Mouse (Mus musculus): ENCODE results near the gene Retreg3. TPM values are rescaled to one million over a fixed set of nuclear protein-coding genes. Genes with fewer than 3 reads are reported as not detected.

Retreg3 gene
- polyA plus RNA-seq, 1 experiment from 2014 or later: 12.3 TPM

- 86% methylated on average over 1 of the region's 1 CpGs for WGBS
- TF ChIP-seq CTCF (IDR thresholded peaks at IDR 0.05; ENCODE audit: low read depth): no peak
- ATAC-seq: no peak
- no peaks in the 10 kb centered on the region for H3K27me3 ChIP-seq (replicated peaks; ENCODE audit: control insufficient read depth, insufficient read depth, low read length)
- no peak overlapping the region for H3K4me3 ChIP-seq (ENCODE audit: low read depth, low read length)
- peaks cover 57% of the 10 kb centered on the region for H3K36me3 ChIP-seq (ENCODE audit: control insufficient read depth, insufficient read depth)
- H3K4me2 ChIP-seq (replicated peaks; ENCODE audit: low read depth): no peak overlapping the region
- H3K27ac ChIP-seq (ENCODE audit: low read depth, low read length): no peak overlapping the region
- peaks cover 8% of the 10 kb centered on the region; the same call in 1 of the 2 replicates for H3K4me1 ChIP-seq (replicated peaks; ENCODE audit: control insufficient read depth, insufficient read depth, low read length)
- no peaks in the 10 kb centered on the region for H3K9me3 ChIP-seq (ENCODE audit: control insufficient read depth)
- H3K9ac ChIP-seq (ENCODE audit: low read depth, low read length): no peak overlapping the region
These were observed 29.8 kb downstream of the Retreg3 start for GRCm38 (mm10) chr11:101089931-101090330.

DNA sequence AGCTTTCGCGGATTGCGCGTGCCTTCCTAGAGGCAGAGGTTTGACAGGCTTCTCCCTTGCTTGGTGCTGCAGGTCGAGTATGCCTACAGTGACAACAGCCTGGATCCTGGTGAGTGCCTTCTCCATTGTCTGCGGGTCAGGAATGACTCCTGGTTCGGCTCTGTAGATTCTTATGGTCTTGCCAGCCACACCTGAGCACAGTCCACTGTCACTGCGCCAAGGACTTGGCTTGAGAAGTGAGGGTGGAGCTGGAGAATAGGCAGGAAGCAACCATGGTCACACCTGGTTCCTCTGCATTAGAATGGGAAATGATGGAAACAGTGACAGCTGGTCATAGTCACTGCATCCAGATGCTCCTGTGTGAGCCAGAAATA is 32.0 kb downstream of the Retreg3 start:
- H3K9ac ChIP-seq (ENCODE audit: low read depth, low read length): peak overlapping the region; percentile 81
- peak overlapping the region; percentile 90 for H3K27ac ChIP-seq (ENCODE audit: low read depth, low read length)
- H3K4me1 ChIP-seq (replicated peaks; ENCODE audit: control insufficient read depth, insufficient read depth, low read length): peaks cover 12% of the 10 kb centered on the region; the same call in 1 of the 2 replicates
- peak; percentile 36 for ATAC-seq
- H3K9me3 ChIP-seq (ENCODE audit: control insufficient read depth): no peaks in the 10 kb centered on the region
- 1% methylated on average over 8 of the region's 8 CpGs for WGBS
- peak overlapping the region; percentile 82 for H3K4me2 ChIP-seq (replicated peaks; ENCODE audit: low read depth)
- no peaks in the 10 kb centered on the region for H3K27me3 ChIP-seq (replicated peaks; ENCODE audit: control insufficient read depth, insufficient read depth, low read length)
- no peak for TF ChIP-seq CTCF (IDR thresholded peaks at IDR 0.05; ENCODE audit: low read depth)
- H3K36me3 ChIP-seq (ENCODE audit: control insufficient read depth, insufficient read depth): peaks cover 47% of the 10 kb centered on the region
- H3K4me3 ChIP-seq (ENCODE audit: low read depth, low read length): peak overlapping the region; percentile 77

- Histone ChIP-seq H3K4me1 (replicated peaks; ENCODE audit: control insufficient read depth, insufficient read depth, low read length) (peaks cover 12% of the 10 kb centered on the region; the same call in 1 of the 2 replicates), H3K9me3 (ENCODE audit: control insufficient read depth) (no peaks in the 10 kb centered on the region), H3K4me2 (replicated peaks; ENCODE audit: low read depth) (peak within 1 kb of the TSS; percentile 82), H3K27me3 (replicated peaks; ENCODE audit: control insufficient read depth, insufficient read depth, low read length) (no peaks in the 10 kb centered on the region), H3K4me3 (ENCODE audit: low read depth, low read length) (peak within 1 kb of the TSS; percentile 77), H3K27ac (ENCODE audit: low read depth, low read length) (peak within 1 kb of the TSS; percentile 90), H3K9ac (ENCODE audit: low read depth, low read length) (peak within 1 kb of the TSS; percentile 81), H3K36me3 (ENCODE audit: control insufficient read depth, insufficient read depth) (peaks cover 40% of the 10 kb centered on the region)
- TF ChIP-seq CTCF (IDR thresholded peaks at IDR 0.05; ENCODE audit: low read depth): no peak
- 2% methylated on average over 52 of the region's 52 CpGs for WGBS
- ATAC-seq: peak; percentile 83
These were observed 32.7 kb downstream of the Retreg3 start, which contains the start of gene Mlx for GRCm38 (mm10) chr11:101086756-101087681. Mlx (plus strand) TSS chr11:101087277.

GRCm38 (mm10) chr11:101086323-101086674 is 33.4 kb downstream of the Retreg3 start:
- 74% methylated on average over 6 of the region's 6 CpGs for WGBS
- peaks cover 16% of the 10 kb centered on the region for H3K4me1 ChIP-seq (replicated peaks; ENCODE audit: control insufficient read depth, insufficient read depth, low read length)

DNA sequence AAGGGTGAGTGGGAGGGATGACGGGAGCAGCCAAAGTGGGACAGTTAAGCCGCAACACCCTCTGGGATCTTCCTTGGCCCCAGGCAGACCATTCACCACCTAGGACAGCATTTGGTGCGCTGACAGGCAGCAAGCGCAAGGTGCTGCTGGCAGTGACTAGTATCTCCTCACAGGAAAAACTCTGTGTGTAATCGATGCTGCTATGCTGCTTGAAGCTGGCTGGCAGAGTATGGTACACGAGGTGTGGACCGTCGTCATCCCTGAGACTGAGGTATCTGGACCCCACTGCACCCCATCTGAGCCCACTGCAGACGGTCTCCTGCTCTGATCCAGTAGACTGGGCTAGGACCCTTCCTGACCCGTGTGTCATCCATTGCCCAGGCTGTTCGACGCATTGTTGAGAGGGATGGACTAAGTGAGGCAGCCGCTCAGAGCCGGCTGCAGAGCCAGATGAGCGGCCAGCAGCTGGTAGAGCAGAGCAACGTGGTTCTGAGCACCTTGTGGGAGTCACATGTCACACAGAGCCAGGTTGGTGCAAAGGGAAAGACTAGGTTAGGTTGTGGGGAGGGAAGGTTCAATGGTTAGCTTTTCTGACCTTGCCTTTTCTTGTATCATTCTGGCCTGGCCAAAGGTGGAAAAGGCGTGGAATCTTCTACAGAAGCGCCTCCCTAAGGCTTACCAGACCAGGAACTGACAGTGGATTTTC is 33.9 kb downstream of the Retreg3 start:
- Histone ChIP-seq H3K4me3 (ENCODE audit: low read depth, low read length) (no peak overlapping the region), H3K27me3 (replicated peaks; ENCODE audit: control insufficient read depth, insufficient read depth, low read length) (no peaks in the 10 kb centered on the region), H3K9ac (ENCODE audit: low read depth, low read length) (no peak overlapping the region), H3K4me1 (replicated peaks; ENCODE audit: control insufficient read depth, insufficient read depth, low read length) (peaks cover 18% of the 10 kb centered on the region), H3K4me2 (replicated peaks; ENCODE audit: low read depth) (peak overlapping the region; percentile 82; the same call in 1 of the 2 replicates), H3K9me3 (ENCODE audit: control insufficient read depth) (no peaks in the 10 kb centered on the region), H3K27ac (ENCODE audit: low read depth, low read length) (no peak overlapping the region), H3K36me3 (ENCODE audit: control insufficient read depth, insufficient read depth) (peaks cover 28% of the 10 kb centered on the region)
- TF ChIP-seq CTCF (IDR thresholded peaks at IDR 0.05; ENCODE audit: low read depth): no peak
- WGBS: 84% methylated on average over 18 of the region's 18 CpGs
- ATAC-seq: no peak

More at GRCm38 (mm10) chr11:101086323-101086674, 33.4 kb downstream of the Retreg3 start:
- peak overlapping the region; percentile 90; the same call in 1 of the 2 replicates for H3K27ac ChIP-seq (ENCODE audit: low read depth, low read length)
- H3K9ac ChIP-seq (ENCODE audit: low read depth, low read length): no peak overlapping the region
- no peak for TF ChIP-seq CTCF (IDR thresholded peaks at IDR 0.05; ENCODE audit: low read depth)
- no peaks in the 10 kb centered on the region for H3K9me3 ChIP-seq (ENCODE audit: control insufficient read depth)
- peak overlapping the region; percentile 77; the same call in 1 of the 2 replicates for H3K4me3 ChIP-seq (ENCODE audit: low read depth, low read length)
- H3K36me3 ChIP-seq (ENCODE audit: control insufficient read depth, insufficient read depth): peaks cover 33% of the 10 kb centered on the region
- peak overlapping the region; percentile 82 for H3K4me2 ChIP-seq (replicated peaks; ENCODE audit: low read depth)
- ATAC-seq: no peak
- no peaks in the 10 kb centered on the region for H3K27me3 ChIP-seq (replicated peaks; ENCODE audit: control insufficient read depth, insufficient read depth, low read length)

- 92% methylated on average over 12 of the region's 12 CpGs for WGBS
- Histone ChIP-seq H3K36me3 (ENCODE audit: control insufficient read depth, insufficient read depth) (peaks cover 19% of the 10 kb centered on the region), H3K4me1 (replicated peaks; ENCODE audit: control insufficient read depth, insufficient read depth, low read length) (peaks cover 18% of the 10 kb centered on the region), H3K9me3 (ENCODE audit: control insufficient read depth) (no peaks in the 10 kb centered on the region), H3K4me3 (ENCODE audit: low read depth, low read length) (no peak overlapping the region), H3K4me2 (replicated peaks; ENCODE audit: low read depth) (no peak overlapping the region), H3K27me3 (replicated peaks; ENCODE audit: control insufficient read depth, insufficient read depth, low read length) (peaks cover 7% of the 10 kb centered on the region), H3K27ac (ENCODE audit: low read depth, low read length) (no peak overlapping the region), H3K9ac (ENCODE audit: low read depth, low read length) (no peak overlapping the region)
- ATAC-seq: no peak
- TF ChIP-seq CTCF (IDR thresholded peaks at IDR 0.05; ENCODE audit: low read depth): no peak
These were observed 34.9 kb downstream of the Retreg3 start for GRCm38 (mm10) chr11:101084811-101085210.
